Mouse (Mus musculus): ENCODE results near the gene Gpsm3. TPM values are rescaled to one million over a fixed set of nuclear protein-coding genes. Genes with fewer than 3 reads are reported as not detected.

Gene Gpsm3
- total and polyA plus RNA-seq, 3 experiments: 13.0 to 38.7 (median 18.2) TPM

DNA sequence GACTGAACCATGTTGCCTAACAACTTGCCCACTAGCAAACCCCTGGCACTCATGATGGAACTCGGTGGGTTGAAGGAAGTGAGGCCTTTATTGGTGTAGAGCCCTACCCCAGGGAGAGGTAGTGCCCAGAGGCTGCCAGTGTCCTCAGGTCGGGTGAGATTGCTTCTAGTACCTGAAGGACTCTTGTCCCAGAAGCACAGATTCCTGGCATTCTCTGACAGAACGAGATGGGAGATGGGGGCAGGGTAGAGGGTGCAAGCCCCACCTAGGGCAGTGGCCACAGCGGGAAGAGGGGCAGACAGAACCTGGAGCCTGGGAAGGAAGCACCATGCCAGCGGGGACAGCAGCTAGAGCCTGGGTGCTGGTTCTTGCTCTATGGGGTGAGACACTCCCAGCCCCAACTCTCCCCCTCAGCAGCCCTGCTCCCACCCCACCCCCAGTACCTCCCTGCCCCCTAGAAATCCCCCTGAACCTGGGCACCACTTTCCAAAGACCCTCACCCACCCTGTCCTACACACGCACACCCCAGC is 8.0 kb downstream of the Gpsm3 start, which contains the start of gene Ager:
Gene Ager, plus strand, starts transcription at position 297 of the 530 bp plus-strand sequence.
- no peak for DNase-seq (ENCODE audit: extremely low read depth)
- peaks cover 8 to 37% of the 10 kb centered on the region in 2 experiments for H3K4me1 ChIP-seq (ENCODE audit: control insufficient read depth in 1 of 2, insufficient read depth in 2 of 2)
- in situ Hi-C loops (cut with MboI; ENCODE audit: low pct_ligation_motif_present, low pct_unique_long_range_greater_than_20kb, low sequenced_read_pairs) (no loop called here), dilution Hi-C loops (cut with MboI; ENCODE audit: extremely low pct_ligation_motif_present, extremely low pct_unique_long_range_greater_than_20kb, low sequenced_read_pairs) (no loop called here)
- H3K9ac ChIP-seq (ENCODE audit: insufficient read depth, low read depth): no peak within 1 kb of the TSS
- H3K27me3 ChIP-seq (replicated peaks): no peaks in the 10 kb centered on the region
- H3K79me2 ChIP-seq (replicated peaks; ENCODE audit: control insufficient read depth, extremely low read depth, insufficient read depth, poor library complexity, severe bottlenecking): peaks cover 3% of the 10 kb centered on the region
- H3K9me3 ChIP-seq (replicated peaks; ENCODE audit: low read length): no peaks in the 10 kb centered on the region
- no peak within 1 kb of the TSS for H3K4me3 ChIP-seq (replicated peaks in 1 of 3; ENCODE audit: low read depth in 2 of 3, low read length in 2 of 3, poor library complexity in 1 of 3)
- no peak within 1 kb of the TSS for H3K4me2 ChIP-seq (ENCODE audit: insufficient read depth, low read depth, poor library complexity, severe bottlenecking)
- TF ChIP-seq MAZ (IDR thresholded peaks at IDR 0.05; ENCODE audit: low read depth, low read length) (no peak), HCFC1 (IDR thresholded peaks at IDR 0.05; ENCODE audit: low read depth, low read length) (no peak), ZMIZ1 (IDR thresholded peaks at IDR 0.05; ENCODE audit: low read depth, low read length) (no peak), SIN3A (IDR thresholded peaks at IDR 0.05; ENCODE audit: low read length) (no peak), KAT2A (IDR thresholded peaks at IDR 0.05; ENCODE audit: insufficient replicate concordance, low read length) (no peak), JUND (conservative IDR thresholded peaks at IDR 0.05; ENCODE audit: low read depth, low read length) (no peak), ZNF384 (IDR thresholded peaks at IDR 0.05; ENCODE audit: low read depth, low read length) (no peak), CHD2 (IDR thresholded peaks at IDR 0.05; ENCODE audit: low read length) (no peak), ELF1 (IDR thresholded peaks at IDR 0.05; ENCODE audit: low read depth, low read length) (no peak), E2F4 (IDR thresholded peaks at IDR 0.05; ENCODE audit: insufficient replicate concordance, low read depth, low read length) (no peak), CTCF (conservative IDR thresholded peaks at IDR 0.05 in 1 of 2, IDR thresholded peaks at IDR 0.05 in 1 of 2; ENCODE audit: low read depth in 2 of 2, low read length in 2 of 2) (no peak), EP300 (IDR thresholded peaks at IDR 0.05; ENCODE audit: low read length) (no peak), SMC3 (IDR thresholded peaks at IDR 0.05; ENCODE audit: low read depth, low read length) (no peak), USF2 (conservative IDR thresholded peaks at IDR 0.05; ENCODE audit: low read depth, low read length) (no peak), ZC3H11A (IDR thresholded peaks at IDR 0.05; ENCODE audit: low read depth, low read length) (no peak), MAX (IDR thresholded peaks at IDR 0.05; ENCODE audit: low read length) (no peak), ZKSCAN1 (IDR thresholded peaks at IDR 0.05; ENCODE audit: borderline replicate concordance, low read depth, low read length) (no peak), POLR2A (IDR thresholded peaks at IDR 0.05; ENCODE audit: low read depth, low read length) (no peak)
- no peak within 1 kb of the TSS for H3K27ac ChIP-seq (ENCODE audit: insufficient read depth, low read depth)
- H3K36me3 ChIP-seq (replicated peaks in 1 of 2; ENCODE audit: control insufficient read depth in 1 of 2, insufficient read depth in 1 of 2, low read length in 1 of 2): peaks cover 31 to 68% of the 10 kb centered on the region in 2 experiments

DNA sequence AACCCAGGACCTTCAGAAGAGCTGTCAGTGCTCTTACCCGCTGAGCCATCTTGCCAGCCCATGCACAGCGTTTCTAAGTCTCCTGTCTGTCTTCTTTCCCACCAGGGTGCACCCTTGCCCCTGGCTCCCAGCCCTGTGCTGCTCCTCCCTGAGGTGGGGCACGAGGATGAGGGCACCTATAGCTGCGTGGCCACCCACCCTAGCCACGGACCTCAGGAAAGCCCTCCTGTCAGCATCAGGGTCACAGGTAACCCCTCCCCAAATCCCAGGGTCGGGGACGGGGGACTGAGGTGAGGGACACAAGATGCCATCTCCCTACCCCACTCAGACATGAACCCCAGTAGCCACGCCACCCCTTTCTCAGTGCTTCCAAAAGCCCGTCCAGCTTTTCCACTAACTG is 10.3 kb downstream of the Gpsm3 start:
- Histone ChIP-seq H3K79me2 (replicated peaks; ENCODE audit: control insufficient read depth, extremely low read depth, insufficient read depth, poor library complexity, severe bottlenecking) (peaks cover 7% of the 10 kb centered on the region), H3K9ac (ENCODE audit: insufficient read depth, low read depth) (no peak overlapping the region), H3K27ac (ENCODE audit: insufficient read depth, low read depth) (no peak overlapping the region), H3K36me3 (replicated peaks in 1 of 2; ENCODE audit: control insufficient read depth in 1 of 2, insufficient read depth in 1 of 2, low read length in 1 of 2) (peaks cover 23 to 51% of the 10 kb centered on the region in 2 experiments), H3K4me2 (ENCODE audit: insufficient read depth, low read depth, poor library complexity, severe bottlenecking) (no peak overlapping the region), H3K9me3 (replicated peaks; ENCODE audit: low read length) (no peaks in the 10 kb centered on the region), H3K4me3 (replicated peaks in 1 of 3; ENCODE audit: low read depth in 2 of 3, low read length in 2 of 3, poor library complexity in 1 of 3) (no peak overlapping the region), H3K27me3 (replicated peaks) (no peaks in the 10 kb centered on the region), H3K4me1 (ENCODE audit: control insufficient read depth in 1 of 2, insufficient read depth in 2 of 2) (peaks cover 3 to 19% of the 10 kb centered on the region in 2 experiments)
- DNase-seq (ENCODE audit: extremely low read depth): no peak
- TF ChIP-seq HCFC1 (IDR thresholded peaks at IDR 0.05; ENCODE audit: low read depth, low read length) (no peak), CHD2 (IDR thresholded peaks at IDR 0.05; ENCODE audit: low read length) (no peak), JUND (conservative IDR thresholded peaks at IDR 0.05; ENCODE audit: low read depth, low read length) (no peak), ELF1 (IDR thresholded peaks at IDR 0.05; ENCODE audit: low read depth, low read length) (no peak), IRF4 (IDR thresholded peaks at IDR 0.05; ENCODE audit: low read depth, low read length) (no peak), PAX5 (IDR thresholded peaks at IDR 0.05; ENCODE audit: low read length) (no peak), POLR2A (IDR thresholded peaks at IDR 0.05; ENCODE audit: low read depth, low read length) (no peak), RAD21 (IDR thresholded peaks at IDR 0.05; ENCODE audit: low read depth, low read length) (no peak), UBTF (IDR thresholded peaks at IDR 0.05; ENCODE audit: low read depth, low read length) (no peak), ZKSCAN1 (IDR thresholded peaks at IDR 0.05; ENCODE audit: borderline replicate concordance, low read depth, low read length) (no peak), ZC3H11A (IDR thresholded peaks at IDR 0.05; ENCODE audit: low read depth, low read length) (no peak), SMC3 (IDR thresholded peaks at IDR 0.05; ENCODE audit: low read depth, low read length) (no peak), CTCF (conservative IDR thresholded peaks at IDR 0.05 in 1 of 2, IDR thresholded peaks at IDR 0.05 in 1 of 2; ENCODE audit: low read depth in 2 of 2, low read length in 2 of 2) (no peak), USF1 (IDR thresholded peaks at IDR 0.05; ENCODE audit: low read depth, low read length) (no peak), NRF1 (IDR thresholded peaks at IDR 0.05; ENCODE audit: low read depth, low read length) (no peak)
- dilution Hi-C loops (cut with MboI; ENCODE audit: extremely low pct_ligation_motif_present, extremely low pct_unique_long_range_greater_than_20kb, low sequenced_read_pairs) (no loop called here), in situ Hi-C loops (cut with MboI; ENCODE audit: low pct_ligation_motif_present, low pct_unique_long_range_greater_than_20kb, low sequenced_read_pairs) (no loop called here)

All from CH12.LX (cell line).